Mouse (Mus musculus) Muller cell, postnatal 12 days (primary cell): ENCODE data around the gene Gm11011.
"Not testable (repeated sequence)": the region's sequence is repeated elsewhere in the genome, so short reads cannot be mapped to it uniquely, and the experiment has no call there.

Source experiments
- DNase-seq: peaks from one replicate; pipeline ENCODE4 v3.0.0-alpha.2; 2015; ENCODE audit errors: inconsistent ontology term

Gm11011 gene

GRCm38 (mm10) chr2:169587645-169588044 lies at the start of gene Gm11011:
Gene Gm11011 (minus strand): TSS chr2:169587745.
- not testable (repeated sequence) for DNase-seq

GRCm38 (mm10) chr2:169636414-169636813 lies 48.9 kb upstream of the Gm11011 start:
- no peak for DNase-seq

- no peak for DNase-seq
Measured at GRCm38 (mm10) chr2:169635428-169635827, 47.9 kb upstream of the Gm11011 start.

GRCm38 (mm10) chr2:169634619-169635382 lies 47.3 kb upstream of the Gm11011 start:
- peak; percentile 31 for DNase-seq

GRCm38 (mm10) chr2:169633491-169634289 lies 46.1 kb upstream of the Gm11011 start:
- DNase-seq = peak; percentile 51

DNA sequence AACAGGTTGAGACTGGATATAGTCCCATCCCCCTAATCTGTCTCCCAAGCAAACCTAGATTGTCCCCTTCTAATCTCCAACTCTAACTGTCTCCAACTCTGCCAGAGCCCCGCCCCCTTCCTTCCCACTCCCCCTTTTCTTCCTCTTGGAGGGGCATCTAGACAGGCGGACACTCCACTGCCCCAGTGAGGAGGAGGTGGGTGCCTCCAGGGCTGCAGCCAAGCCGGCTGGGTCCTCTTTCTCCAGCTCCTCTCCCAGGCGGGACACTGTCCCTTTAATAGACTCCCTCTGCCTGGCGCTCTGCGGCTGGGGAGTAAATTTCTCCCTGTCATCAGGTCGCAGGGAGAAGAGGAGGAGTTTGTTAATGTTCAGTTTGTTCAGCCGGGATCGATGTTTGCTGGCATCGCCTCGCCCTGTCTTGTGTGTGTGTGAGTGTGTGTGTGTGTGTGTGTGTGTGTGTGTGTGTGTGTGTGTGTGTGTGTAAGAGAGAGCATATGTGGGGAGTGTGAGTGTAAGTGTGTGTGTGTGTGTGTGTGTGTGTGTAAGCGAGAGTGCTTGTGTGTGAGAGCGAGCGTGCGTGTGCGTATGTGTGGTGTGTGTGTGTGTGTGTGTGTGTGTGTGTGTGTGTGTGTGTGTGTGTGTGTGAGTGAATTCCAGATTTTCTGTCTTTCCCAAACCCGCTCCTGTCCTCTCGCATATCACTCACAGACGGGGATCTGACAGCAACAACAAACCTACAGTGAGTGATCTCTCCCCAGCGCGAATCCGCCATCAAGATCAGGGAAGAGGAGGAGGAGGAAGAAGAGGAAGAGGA lies 45.0 kb upstream of the Gm11011 start, which contains the start of gene Tshz2:
Gene Tshz2 (plus strand): TSS at position 676 of the 814 bp plus-strand sequence.
- peak; percentile 68 for DNase-seq

- no peak for DNase-seq
Measured at GRCm38 (mm10) chr2:169630070-169630469, 42.5 kb upstream of the Gm11011 start.

DNA sequence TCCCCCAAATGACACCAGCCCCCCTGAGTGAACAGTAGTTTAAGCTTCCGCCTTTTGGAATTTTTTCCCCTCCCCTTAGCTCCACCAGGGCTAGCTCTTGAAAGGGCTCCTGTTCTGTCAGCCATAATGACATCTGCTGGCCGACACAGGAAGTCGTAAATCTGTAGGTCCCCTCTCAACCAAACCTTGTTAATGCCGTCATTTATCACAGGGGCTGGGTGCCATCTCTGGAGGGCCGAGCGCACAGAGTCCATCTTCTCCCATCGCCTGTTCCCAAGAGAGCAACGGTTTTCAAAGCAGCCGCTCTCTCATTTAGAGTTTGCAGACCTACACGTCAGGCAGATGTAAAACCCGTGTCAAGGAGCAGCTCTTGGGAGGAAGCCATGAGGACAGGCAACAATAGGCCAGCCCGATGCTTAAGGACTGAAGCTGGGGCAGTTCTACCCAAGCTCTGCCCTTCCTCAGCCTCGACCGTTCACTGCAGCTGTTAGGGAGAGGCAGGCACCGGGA lies 33.7 kb upstream of the Gm11011 start:
- DNase-seq = no peak

DNA sequence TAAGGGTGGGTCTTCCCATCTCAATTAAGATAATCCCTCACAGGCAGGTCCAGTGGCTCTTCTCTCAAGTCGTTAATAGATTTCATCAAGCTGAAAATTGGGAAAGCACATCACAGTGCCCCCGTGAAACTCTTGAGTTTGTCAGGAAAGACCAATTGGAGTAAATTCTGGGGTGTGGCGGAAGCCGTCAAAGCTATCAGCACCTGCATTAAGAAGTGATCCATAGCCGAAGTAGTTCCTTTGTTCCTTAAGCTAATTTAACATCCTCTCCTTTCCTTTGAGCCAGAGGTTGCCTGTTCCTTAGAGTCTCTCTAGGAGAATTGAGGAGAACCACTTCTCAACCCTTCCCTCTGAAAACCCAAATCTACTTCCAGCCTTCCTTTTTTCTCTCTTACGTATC lies 28.5 kb upstream of the Gm11011 start:
- no peak for DNase-seq

DNA sequence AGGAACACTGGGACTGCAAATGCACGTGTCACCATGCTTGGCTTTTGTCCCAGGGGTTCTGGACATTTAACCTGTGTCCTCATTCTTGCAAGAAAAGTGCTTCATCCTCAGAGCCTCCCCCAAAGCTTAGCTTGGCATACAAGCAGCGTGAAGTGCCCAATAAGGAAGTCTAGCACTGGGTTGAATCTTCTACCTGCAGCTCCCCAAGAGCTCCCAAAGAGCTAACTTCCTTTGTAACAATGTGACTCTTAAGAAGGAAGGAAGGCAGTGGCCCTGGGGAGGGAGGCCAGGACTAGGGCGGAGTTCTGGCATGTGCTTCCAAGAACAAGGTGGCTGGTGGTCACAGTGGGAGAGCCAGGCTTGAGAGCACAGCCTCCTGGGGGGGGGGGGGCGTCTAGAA lies 27.1 kb upstream of the Gm11011 start:
- DNase-seq = no peak

DNA sequence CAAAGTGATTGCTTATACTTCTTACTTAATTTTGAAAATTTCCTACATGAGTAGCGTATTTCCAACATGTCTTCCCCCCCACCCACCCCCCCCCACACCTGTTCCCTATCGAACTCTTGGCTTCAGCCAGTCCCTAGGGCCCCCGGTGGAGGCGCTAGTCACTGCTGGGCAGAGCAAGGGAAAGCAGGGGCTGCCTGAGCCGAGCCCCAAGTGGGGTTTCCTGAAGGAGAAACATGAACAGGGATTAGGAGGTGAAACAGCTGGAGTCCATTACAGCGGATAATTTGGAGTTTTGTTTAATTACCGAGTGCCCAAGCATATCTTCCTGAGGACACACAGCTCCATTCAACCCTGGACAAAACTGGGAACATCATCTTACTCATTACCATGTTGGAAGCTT lies 24.0 kb upstream of the Gm11011 start:
- no peak for DNase-seq

- no peak for DNase-seq
Measured at GRCm38 (mm10) chr2:169610882-169611281, 23.3 kb upstream of the Gm11011 start.

DNA sequence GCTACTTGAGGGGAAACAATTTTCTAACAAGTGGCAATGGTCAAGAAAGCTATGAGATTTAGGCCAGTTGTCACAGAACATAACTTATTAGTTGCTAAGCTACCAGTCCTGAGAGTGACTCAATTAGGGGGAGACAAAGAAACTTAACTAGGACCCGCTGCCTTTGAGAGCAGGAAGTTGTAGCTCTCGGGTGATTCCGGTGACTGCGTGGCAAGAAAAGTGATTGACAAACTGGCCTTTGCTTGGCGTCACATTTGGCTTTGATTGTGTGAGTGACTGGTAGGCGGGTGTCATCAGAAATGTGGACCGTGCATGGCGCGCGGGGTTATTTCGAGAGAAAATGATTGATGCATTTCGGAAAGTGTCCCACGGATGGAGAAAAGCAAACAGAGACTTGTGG lies 22.4 kb upstream of the Gm11011 start:
- DNase-seq = peak; percentile 36

DNA sequence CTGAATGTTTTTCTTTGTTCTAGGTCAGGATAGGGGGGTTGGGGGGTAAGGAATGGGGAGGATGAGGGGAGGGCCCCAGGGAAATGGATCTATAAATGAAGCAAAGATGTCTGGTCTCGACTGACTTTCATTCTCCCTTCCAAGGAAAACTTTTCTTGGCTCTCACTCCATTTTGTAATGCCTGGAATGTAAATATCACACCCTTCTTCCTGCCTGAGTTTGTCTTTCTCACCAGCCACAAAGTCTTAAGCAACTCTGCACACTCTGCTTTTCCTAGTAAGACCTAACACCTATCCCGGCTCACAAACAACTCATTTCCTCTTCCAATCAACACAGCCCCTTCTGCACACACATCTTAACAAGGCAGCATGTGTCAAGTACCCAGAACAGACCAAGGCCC lies 20.2 kb upstream of the Gm11011 start:
- DNase-seq = no peak

GRCm38 (mm10) chr2:169606901-169607678 lies 19.5 kb upstream of the Gm11011 start:
- DNase-seq = no peak

DNA sequence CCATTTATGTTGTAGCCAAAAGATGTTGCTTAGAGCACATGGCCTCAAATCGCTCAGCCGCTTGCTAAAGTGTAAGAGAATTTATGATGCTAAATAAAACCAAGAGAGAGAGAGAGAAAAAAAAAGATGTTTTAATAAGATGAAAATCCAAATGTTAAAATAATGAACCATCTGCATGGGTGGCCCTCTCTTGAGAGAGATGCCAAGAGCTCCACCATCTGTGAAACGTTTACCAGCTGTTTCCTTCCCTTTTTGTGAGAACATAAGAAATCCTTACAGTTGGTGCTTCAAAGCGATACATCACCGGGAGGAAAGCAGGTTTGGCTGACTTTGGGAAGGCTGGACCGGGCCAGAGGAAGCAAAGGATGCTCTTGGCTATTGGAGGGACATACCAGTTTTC lies 12.6 kb upstream of the Gm11011 start:
- no peak for DNase-seq

- no peak for DNase-seq
Measured at GRCm38 (mm10) chr2:169599591-169599990, 12.0 kb upstream of the Gm11011 start.

GRCm38 (mm10) chr2:169597971-169598370 lies 10.4 kb upstream of the Gm11011 start:
- no peak for DNase-seq

GRCm38 (mm10) chr2:169597357-169597756 lies 9.8 kb upstream of the Gm11011 start:
- DNase-seq = no peak

GRCm38 (mm10) chr2:169593742-169594141 lies 6.2 kb upstream of the Gm11011 start:
- no peak for DNase-seq

DNA sequence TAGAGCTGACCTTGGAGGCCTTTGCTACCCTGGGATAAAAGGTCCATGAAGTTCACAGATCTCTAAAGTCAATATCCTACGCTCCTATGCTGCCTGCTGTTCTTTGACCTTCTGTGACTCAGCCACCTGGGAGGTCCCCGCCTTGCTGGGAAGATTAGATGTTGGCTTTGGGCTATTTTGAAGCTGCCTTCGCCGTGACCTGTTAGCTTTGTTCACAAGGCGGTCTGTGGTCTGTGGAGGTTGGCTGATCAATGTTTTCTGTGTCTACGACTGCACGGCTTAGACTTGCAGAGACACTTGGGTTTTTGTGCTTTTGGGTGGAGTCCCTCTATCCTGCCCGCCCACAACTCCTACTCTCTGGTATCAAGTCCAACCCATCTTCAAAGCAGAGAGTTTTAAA lies 2.9 kb upstream of the Gm11011 start:
- DNase-seq = no peak
